Mouse (Mus musculus) layer of hippocampus, postnatal 36 days (tissue): ENCODE data around the gene Olfr1271. TPM values are rescaled to one million over a fixed set of nuclear protein-coding genes. Genes with fewer than 3 reads are reported as not detected.
"Not testable (repeated sequence)": the region's sequence is repeated elsewhere in the genome, so short reads cannot be mapped to it uniquely, and the experiment has no call there.

Experiments
- DNase-seq, 2 experiments: peaks; one replicate each; pipeline ENCODE4 v3.0.0; 2022
- total RNA-seq, 2 experiments: library from RNA; stranded (reverse); gene quantifications; 2 replicates each; pipeline ENCODE4 v1.2.3; 2021

The Olfr1271 gene
- not detected for total RNA-seq

DNA sequence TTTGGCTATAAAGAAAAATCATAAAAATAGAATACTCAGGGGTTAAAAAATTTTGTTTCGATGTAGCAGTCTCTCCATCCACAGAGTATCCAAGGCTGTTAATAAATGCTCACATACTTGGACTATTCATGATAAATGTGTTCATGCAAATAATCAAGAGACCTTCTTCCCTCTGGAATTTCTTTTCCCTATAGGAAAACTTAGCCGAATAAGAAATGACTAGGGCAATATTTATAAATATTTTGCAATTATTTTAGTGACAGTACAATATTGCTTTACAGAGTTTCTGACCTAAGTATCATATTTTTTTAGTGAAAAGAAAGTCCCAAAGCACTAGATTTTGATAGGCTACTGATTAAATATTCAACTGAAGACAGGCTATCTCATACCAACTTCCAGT lies at the start of gene Olfr1271:
Gene Olfr1271 (minus strand): TSS at position 101 of the 400 bp plus-strand sequence.
- DNase-seq = no peak

DNA sequence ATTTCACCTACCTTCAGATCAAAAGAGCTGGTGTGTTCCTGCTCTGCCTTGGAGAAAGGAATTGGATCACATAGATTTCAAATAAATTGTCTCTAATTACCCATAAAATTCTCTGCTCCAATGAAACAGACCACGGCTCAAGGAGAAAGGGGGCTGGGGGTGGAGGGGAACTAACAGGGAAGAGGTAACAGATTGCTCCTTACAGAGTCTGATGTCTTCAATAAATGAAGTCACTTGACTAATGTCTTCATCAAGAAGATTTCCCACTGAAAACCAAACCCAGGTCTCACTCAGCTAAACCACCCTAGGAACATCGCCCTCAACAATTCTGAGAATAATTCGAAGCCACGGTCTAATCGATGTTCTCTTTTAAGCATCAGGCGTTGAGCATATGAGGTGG lies 21.9 kb upstream of the Olfr1271 start, which contains the start of gene Olfr1272:
Gene Olfr1272 (minus strand): TSS at position 101 of the 400 bp plus-strand sequence.
- DNase-seq = no peak

DNA sequence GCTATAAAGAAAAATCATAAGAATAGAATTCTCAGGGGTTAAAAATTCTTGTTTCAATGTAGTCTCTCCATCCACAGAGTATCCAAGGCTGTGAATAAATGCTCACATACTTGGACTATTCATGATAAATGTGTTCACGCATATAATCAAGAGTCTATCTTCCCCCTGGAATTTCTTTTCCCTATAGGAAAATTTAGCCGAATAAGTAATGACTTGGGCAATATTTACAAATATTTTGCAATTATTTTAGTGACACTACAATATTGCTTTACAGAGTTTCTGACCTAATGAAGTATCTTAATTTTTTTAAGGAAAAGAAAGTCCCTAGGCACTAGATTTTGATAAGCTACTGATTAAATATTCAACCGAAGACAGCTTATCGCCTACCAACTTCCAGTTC lies 13.3 kb downstream of the Olfr1271 start, which contains the start of gene Olfr142:
Gene Olfr142 (minus strand): TSS at position 101 of the 400 bp plus-strand sequence.
- DNase-seq = no peak

DNA sequence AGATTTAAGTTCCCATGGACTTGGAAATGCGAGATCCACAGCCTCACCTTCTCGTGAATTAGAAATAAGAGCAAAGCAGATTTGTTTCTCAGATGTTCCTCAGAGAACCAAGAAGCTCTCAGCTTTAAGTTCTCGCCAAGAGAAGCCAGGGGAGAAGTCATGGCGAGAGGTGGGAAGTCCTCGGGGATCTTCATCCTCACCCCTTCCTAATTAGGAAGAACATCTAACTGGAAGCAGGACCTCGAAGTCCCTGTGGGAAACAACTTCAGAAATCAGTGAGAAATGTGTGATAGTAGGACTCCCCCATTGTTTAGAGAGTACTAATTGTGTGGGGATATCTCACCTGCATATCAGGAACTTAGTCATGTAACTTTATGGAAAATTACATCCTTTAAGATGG lies 46.4 kb downstream of the Olfr1271 start, which contains the start of gene Olfr1506:
Gene Olfr1506 (minus strand): TSS at position 101 of the 400 bp plus-strand sequence.
- DNase-seq = not testable (repeated sequence)

Other genes starting within 250 kb of the Olfr1271 start
- gene Olfr1264, start 245.5 kb downstream of the Olfr1271 start, total RNA-seq = not detected
- not detected for gene Olfr1265, start 235.7 kb downstream of the Olfr1271 start, total RNA-seq
- not detected for gene Olfr140, start 207.4 kb downstream of the Olfr1271 start, total RNA-seq
- not detected for gene Olfr1269, start 149.6 kb downstream of the Olfr1271 start, total RNA-seq
- gene Olfr32, start 128.7 kb downstream of the Olfr1271 start, total RNA-seq = not detected
- not detected for gene Olfr1270, start 117.9 kb downstream of the Olfr1271 start, total RNA-seq
- under 1 TPM in 1 of 2 experiments, not detected in 1; 0.22 TPM for gene Olfr1506, start 46.5 kb downstream of the Olfr1271 start, total RNA-seq
- gene Olfr142, start 13.4 kb downstream of the Olfr1271 start, total RNA-seq = not detected
- not detected for gene Olfr1272, start 21.8 kb upstream of the Olfr1271 start, total RNA-seq
- not detected for gene Gm13769, start 51.2 kb upstream of the Olfr1271 start, total RNA-seq
- not detected for gene Olfr1274-ps, start 127.7 kb upstream of the Olfr1271 start, total RNA-seq